Mouse (Mus musculus): ENCODE measurements at regions not wholly inside any gene's neighbourhood (a gene's known extent, or its start where the extent isn't known, plus 50 kb on each side); places are given as distances from the start of the nearest gene placed in this dataset.

GRCm38 (mm10) chr8:92469141-92470000 lies 111.9 kb downstream of the Irx5 start:
- no peak for TF ChIP-seq POLR2A (IDR thresholded peaks at IDR 0.05; ENCODE audit: low read depth, low read length)
- TF ChIP-seq CTCF (IDR thresholded peaks at IDR 0.05; ENCODE audit: extremely low read depth, insufficient read length, insufficient replicate concordance, low read depth, low read length) = no peak
